Mouse (Mus musculus): ENCODE data around the gene Fam69b. TPM values are rescaled to one million over a fixed set of nuclear protein-coding genes. Genes with fewer than 3 reads are reported as not detected.

Gene Fam69b
- total RNA-seq, 2 experiments from 2014 or later = 1.3 to 2.5 TPM

DNA sequence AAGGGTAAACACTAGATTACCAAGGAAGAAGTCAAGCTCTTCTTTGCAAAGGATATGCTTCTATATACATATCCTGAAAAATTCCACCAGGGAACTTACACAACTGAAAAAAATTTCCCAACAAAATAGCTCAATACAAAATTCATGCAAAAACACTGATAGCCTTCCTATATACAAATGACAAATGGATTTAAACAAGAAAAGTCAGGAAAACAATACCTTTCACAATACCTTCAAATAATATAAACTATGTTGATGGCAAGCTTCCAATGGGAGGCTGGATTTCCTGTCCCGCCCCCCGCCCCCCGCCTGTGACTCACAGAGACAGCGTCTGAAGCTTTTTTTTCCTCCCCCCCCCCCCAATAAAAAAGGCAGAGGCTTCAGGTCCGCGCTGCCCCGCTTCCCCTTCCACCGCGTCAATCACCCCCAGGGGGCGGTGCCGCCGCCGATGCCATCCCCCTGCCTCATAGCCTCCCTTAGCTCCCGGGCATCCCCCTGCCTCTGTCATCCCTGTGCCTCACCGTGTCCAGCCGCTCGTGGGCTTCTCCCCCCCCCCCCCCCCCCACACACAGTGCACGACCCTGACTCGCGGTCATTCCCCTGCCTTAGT lies 33.0 kb downstream of the Fam69b start:
- no peak for DNase-seq

- DNase-seq = no peak
Observed at GRCm38 (mm10) chr2:26661768-26662508, 33.7 kb downstream of the Fam69b start.

- no peak for DNase-seq
Observed at GRCm38 (mm10) chr2:26662509-26662882, 34.2 kb downstream of the Fam69b start.

GRCm38 (mm10) chr2:26663112-26663511 lies 34.9 kb downstream of the Fam69b start:
- DNase-seq = no peak

DNA sequence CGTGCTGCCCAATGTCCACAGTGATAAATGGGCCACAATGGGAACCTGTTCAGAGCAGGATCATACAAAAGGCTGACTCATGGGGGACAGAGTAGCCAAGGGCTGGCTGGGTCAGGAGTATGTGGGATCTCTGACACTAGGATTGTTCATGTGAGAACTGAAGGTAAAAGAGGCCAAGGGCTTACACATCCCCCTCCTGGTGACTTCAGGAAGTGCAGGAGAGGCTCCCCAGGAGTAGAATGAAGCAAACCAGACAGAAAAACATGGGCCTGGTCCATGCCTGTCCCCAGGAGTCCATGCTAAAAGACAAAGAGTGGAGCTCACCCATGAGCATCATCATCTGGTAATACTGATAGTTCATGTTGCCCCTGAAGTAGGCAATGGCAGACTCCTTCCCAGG lies 35.3 kb downstream of the Fam69b start:
- peak; percentile 14 for DNase-seq

DNA sequence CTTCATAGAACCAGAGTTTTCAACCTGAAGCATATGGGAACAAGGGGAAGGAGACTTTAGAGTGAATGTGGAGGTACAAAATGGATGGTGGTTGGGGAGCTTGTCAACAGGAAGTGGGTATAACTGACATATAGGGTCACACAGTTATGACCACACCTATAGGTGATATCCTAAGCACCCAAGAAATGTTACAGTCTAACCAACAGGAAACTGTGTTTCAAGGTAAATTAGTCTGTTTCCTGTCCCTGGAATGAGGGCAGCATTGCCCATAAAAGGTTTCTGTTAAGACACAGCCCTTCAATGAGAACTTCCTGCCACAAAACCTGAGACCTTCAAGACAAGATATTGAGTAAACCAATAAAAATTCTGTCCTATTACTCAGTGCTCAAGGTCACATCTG lies 40.5 kb downstream of the Fam69b start:
- DNase-seq = no peak

DNA sequence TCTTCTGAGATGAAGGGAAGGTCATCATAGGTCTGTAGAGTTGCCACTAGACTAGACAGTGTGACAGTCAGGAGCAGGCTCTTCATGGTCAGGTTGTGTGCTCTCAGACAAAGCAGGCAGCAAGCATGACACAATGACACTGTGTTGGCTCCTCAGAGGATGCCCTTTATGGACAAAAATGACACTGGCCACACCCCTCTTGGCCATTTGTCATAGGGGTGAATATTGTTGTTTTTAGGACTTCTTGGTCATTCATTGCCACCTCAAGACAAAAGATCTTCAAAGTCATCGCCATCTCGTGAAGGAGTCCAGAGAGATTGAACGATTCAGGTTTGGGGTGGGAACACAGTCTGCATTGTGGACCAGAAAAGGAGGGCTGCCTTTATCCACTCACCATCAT lies 42.9 kb downstream of the Fam69b start, which contains the start of gene Lcn4:
TSS of gene Lcn4 (minus strand) at position 101 of the 400 bp plus-strand sequence.
- DNase-seq = no peak

Small RNA genes within 50 kb of the gene (microRNA-seq; reads per million reads assigned to microRNA genes)
- gene Mir126a (ENCODE audit: borderline replicate concordance in 2 of 2) (0.74 to 2.4 reads per million in 2 experiments), gene Mir126b (ENCODE audit: borderline replicate concordance in 2 of 2) (0 reads per million in 2 experiments)

Other genes starting within 250 kb of the Fam69b start
- gene Snapc4, start 247.8 kb upstream of the Fam69b start, total RNA-seq (2021) = 1 to 10 TPM; 5.7 to 5.9 TPM
- gene Entr1, start 239.1 kb upstream of the Fam69b start, total RNA-seq (2021) = 10 to 100 TPM; 24.9 to 27.3 TPM
- gene Pmpca, start 239.1 kb upstream of the Fam69b start, total RNA-seq (2021) = 100 to 1,000 TPM; 128 to 139 TPM
- gene Inpp5e, start 219.3 kb upstream of the Fam69b start, total RNA-seq (2021) = 1 to 10 TPM; 6.5 to 7.6 TPM
- 10 to 100 TPM; 22.0 to 23.9 TPM for gene Sec16a, start 183.2 kb upstream of the Fam69b start, total RNA-seq (2021)
- gene Notch1, start 111.8 kb upstream of the Fam69b start, total RNA-seq (2021) = 1 to 10 TPM; 7.0 to 9.2 TPM
- 10 to 100 TPM; 42.3 to 67.2 TPM for gene Egfl7, start 48.4 kb upstream of the Fam69b start, total RNA-seq (2021)
- gene Gm20532, start 41.8 kb upstream of the Fam69b start, total RNA-seq (2021) = not detected
- gene Agpat2, start 24.0 kb upstream of the Fam69b start, total RNA-seq (2021) = 10 to 100 TPM in 1 of 2 experiments, 1 to 10 TPM in 1; 3.0 to 14.6 TPM
- not detected for gene Lcn4, start 42.8 kb downstream of the Fam69b start, total RNA-seq (2021)
- gene Abo, start 236.5 kb downstream of the Fam69b start, total RNA-seq (2021) = not detected